Mouse (Mus musculus) cerebellum, adult 11-12 months (tissue): ENCODE measurements around the gene Pld6.
A peak's percentile ranks its signal among the peaks of the same experiment; 100 is the strongest.

Experiments used
- DNase-seq: peaks from one replicate; pipeline ENCODE4 v3.0.0; 2022

The Pld6 gene

GRCm38 (mm10) chr11:59787199-59787781 lies at the start of gene Pld6:
Gene Pld6, minus strand, starts transcription at chr11:59787645.
- no peak for DNase-seq

GRCm38 (mm10) chr11:59821625-59822024 lies 34.2 kb upstream of the Pld6 start:
- no peak for DNase-seq

DNA sequence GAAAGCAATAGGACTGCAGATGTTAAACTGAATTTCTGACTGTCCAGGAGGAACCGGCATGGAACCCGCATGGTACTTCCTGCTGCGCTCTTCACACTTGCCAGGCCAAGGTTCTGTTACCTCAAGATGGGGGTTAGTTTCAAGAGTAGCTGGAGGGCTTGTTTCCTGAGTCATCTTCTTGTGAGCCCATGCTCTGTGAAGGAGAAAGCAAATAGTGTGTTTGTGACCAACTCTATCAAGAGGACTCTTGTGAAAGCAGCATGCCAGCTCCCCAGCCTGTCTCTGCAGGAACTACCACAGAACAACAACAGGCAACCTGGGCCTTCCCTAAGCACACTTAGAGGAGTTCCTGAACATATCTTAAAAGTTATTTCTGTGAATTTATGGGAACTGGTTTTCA lies 30.5 kb upstream of the Pld6 start:
- no peak for DNase-seq

DNA sequence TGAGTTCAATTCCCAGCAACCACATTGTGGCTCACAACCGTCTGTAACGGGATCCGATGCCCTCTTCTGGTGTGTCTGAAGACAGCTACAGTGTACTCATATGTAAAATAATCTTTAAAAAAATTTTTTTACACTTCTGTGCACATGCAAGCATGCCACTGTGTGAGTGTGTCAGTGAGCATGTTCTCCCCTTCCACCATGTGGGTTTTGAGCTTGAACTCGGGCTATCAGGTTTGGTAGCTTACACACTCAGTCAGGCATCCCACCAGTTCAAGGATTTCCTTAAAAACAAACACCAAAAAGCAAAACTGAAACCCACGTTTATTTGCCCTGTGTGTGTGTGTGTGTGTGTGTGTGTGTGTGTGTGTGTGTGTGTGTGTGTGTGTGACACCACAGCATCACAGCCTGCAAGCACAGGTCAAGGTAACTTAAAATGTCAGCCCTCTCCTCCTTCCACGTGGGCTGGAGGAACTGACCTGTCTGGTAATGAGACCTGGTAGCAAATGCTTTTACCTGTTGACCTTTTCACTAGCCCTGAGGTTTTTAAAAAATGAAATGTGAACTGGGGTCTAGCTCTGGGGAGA lies 28.1 kb upstream of the Pld6 start:
- no peak for DNase-seq

GRCm38 (mm10) chr11:59814936-59815335 lies 27.5 kb upstream of the Pld6 start:
- no peak for DNase-seq

DNA sequence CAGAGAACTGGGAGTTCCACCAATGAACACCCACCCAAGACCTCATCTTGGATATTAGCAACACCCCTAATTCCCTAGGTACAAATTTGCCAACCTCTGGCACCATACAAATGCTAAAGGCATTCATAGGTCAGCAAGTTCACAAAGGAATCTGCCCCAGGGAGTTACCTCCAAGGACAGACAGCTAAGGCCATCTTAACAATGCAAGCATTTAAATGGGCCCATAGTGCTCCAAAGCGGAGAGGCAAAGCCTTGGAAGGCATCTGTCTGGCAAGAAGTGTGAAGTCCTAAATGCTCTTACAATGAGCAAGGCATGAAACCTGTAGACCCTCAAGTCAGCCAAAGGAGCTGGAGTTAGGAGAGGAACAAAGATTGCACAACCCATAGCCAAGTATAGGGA lies 26.9 kb upstream of the Pld6 start:
- DNase-seq: no peak

DNA sequence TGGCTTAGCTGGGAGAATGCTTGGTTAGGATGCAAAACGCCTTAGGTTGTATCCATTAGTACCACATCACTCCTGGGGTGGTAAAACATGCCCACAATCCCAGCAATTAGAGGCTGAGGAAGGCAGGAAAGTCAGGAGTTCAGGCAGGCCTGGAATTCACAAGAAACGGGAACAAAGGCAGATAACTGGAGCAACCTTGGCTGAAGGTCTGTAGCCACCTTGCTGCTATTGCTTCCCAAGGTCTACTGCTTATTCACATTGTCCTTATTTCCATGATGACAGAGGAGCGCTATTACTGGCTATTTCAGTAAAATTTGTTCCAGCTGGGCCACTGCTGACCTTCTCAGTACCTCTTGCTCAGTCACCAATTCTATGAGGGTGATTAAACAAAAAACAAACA lies 25.8 kb upstream of the Pld6 start:
- no peak for DNase-seq

GRCm38 (mm10) chr11:59811211-59811610 lies 23.8 kb upstream of the Pld6 start:
- no peak for DNase-seq

GRCm38 (mm10) chr11:59810480-59811158 lies 23.2 kb upstream of the Pld6 start:
- DNase-seq: no peak

- DNase-seq: peak; percentile 88
Measured at GRCm38 (mm10) chr11:59809670-59810474, 22.4 kb upstream of the Pld6 start, which contains the start of gene Flcn. Gene Flcn, minus strand, starts transcription at chr11:59810016.

- DNase-seq: no peak
Measured at GRCm38 (mm10) chr11:59809071-59809669, 21.7 kb upstream of the Pld6 start.

DNA sequence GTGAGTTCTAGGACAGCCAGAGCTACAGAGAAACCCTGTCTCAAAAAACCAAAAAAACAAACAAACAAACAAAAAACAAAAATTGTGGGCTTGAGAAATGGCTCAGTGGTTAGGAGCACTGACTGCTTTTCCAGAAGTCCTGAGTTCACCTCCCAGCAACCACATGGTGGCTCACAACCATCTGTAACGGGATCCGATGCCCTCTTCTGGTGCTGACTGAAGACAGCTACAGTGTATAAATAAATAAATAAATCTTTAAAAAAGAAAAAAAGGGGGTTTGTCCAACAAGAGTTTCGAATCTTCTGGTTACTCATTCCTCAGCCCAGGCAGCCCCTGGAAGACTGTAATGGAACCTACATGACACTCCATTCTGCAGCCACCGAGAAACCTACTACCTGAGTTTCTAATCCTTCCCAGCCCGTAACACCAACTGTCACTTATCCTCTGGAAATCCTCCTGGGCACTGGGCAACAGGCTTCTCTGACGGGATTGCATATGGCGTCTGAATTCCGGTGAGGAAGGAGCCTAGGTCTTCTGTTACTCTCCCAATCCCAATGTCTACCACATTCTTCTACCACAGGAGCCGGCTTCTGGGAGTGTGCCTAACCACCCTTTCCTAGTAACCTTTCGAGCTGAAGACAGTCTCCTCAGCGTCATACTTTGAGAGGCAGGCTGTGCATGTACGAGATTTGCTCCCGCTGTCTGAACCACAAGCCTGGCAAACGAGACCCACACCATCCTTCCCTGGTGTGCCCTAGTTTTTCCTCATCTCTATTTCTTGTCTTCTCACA lies 20.9 kb upstream of the Pld6 start:
- DNase-seq: no peak

- peak; percentile 57 for DNase-seq
Measured at GRCm38 (mm10) chr11:59805656-59806055, 18.2 kb upstream of the Pld6 start.

DNA sequence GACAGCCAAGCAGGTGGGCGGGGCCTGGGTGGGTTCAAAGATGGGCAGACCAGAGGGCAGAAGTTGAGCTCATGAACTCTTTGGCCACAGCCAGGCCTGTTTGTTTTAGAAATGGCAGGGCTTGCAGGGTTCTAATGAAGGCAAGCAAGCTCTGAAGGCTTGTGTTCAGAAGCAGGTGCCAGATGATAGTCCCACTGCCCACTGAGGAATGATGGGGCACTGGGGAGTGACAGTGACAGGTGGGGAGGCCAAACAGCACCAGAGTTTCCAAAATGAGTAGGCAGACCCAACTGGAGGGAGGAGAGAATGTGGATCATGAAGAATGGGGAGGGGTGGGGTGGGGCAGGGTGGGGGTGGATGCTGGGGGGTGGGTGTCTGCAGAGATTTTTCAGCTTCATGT lies 17.8 kb upstream of the Pld6 start:
- no peak for DNase-seq

DNA sequence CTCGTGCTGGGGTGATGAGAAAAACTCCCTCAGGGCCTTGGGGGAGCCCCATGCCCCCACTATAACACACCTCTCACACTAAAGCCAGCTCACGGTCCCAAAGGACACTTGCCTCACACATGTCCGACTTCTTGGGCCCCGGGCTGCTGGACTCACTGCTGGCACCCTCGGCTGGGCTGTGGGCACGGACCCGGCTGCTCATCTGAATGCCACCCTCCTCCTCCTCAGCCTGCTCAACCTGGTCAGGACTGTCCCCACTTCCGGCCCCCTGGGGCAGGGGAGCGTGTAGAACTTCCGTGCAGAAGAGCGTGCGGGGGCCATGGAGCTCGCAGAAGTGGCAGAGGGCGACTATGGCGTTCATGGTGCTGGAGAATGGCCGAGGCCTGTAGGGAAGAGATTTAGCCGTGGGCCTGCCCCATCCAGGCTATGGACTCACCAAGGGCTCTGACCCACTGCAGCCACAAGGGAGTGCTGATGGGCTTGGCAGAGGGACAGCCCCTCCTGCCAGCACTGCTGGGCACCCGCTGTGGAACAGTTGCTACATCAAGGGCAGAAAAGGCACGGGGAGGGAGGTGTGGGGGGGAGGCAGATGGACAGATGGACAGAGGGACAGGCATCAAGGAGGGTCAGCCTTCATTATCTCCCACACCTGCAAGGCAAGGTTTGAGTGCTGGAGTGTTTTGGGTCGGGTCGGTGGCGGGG lies 17.1 kb upstream of the Pld6 start:
- DNase-seq: peak; percentile 87

DNA sequence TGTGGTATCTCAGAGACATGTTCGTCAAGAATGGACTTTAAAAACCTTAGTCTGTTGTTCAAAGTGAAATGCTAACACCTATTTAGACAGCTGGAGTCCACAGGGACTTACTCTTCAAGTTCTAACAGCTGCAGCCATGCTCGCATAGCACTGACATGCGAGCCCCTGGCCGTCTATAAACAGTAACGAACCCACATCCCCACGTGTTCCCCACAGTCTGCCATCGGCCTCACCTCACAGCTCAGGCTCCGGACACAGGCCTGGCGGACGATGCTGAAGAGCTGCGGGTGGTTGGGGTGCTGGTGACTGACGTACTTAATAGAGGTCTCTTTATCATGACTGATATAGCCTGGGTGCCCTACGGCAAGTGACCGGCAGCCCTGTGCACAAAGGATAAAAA lies 16.1 kb upstream of the Pld6 start:
- no peak for DNase-seq

DNA sequence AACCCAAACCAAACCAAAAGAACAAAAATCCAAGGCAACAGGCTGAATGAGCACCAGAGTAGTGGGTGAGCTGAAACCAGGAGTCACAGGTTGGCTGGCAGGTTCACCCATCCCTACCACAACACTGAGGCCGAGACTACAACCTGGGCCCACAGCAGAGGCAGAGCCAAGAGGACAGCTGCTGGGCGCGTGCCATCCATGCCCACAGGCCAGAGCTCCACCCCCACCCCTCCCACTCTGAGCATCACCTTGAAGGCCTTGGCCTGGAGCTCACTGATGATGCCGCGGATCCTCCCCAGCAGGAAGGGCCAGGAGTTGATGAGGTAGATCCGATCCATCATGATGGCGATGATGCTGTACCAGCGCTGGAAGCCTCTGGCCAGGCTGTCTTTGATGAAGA lies 14.4 kb upstream of the Pld6 start:
- no peak for DNase-seq

- DNase-seq: no peak
Measured at GRCm38 (mm10) chr11:59800412-59800811, 13.0 kb upstream of the Pld6 start.

- DNase-seq: no peak
Measured at GRCm38 (mm10) chr11:59793390-59793789, 5.9 kb upstream of the Pld6 start.

DNA sequence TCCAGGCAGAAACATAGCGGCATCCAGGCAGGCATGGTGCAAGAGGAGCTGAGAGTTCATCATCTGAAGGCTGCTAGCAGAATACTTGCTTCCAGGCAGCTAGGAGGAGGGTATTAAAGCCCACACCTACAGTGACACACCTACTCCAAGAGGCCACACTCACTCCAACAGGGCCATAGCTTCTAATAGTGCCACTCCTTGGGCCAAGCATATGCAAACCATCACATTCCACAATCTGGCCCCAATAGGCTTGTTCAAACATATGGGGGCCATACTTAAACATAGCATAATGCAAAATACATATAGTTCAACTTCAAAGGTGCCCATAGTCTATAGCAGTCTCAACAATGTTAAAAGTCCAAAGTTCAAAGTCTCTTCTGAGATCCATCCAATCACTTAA lies 1.9 kb upstream of the Pld6 start:
- no peak for DNase-seq

- no peak for DNase-seq
Measured at GRCm38 (mm10) chr11:59786444-59787198, 824 bp downstream of the Pld6 start.
